Comparison of ENCODE assay signal across 25 mouse cellular contexts in genomic region chr12:21353681-21354080, GRCm38 (mm10). TPM values are rescaled to one million over a fixed set of nuclear protein-coding genes. Genes with fewer than 3 reads are reported as not detected.
A peak's percentile ranks its signal among the peaks of the same experiment; 100 is the strongest.
DNase-seq lines count a peak whose midpoint lies in the region; ATAC-seq and TF ChIP-seq lines count a peak whose summit lies in the region.
"Had no signal": no experiment of that assay in that cellular context is flagged by ENCODE, and none has a peak within 500 bp of the region (broad histone marks: within the 10 kb centered on the region; RNA-seq: fewer than 3 reads in every experiment).

No protein-coding gene starts in this region.

- H3K4me3 ChIP-seq in lung, postnatal 0 days (ENCODE audit: low read depth, low read length), result no peak overlapping the region
- no peak overlapping the region for H3K4me3 ChIP-seq in forebrain, embryonic 15.5 days
- H3K4me3 ChIP-seq: embryonic facial prominence, embryonic 10.5 days; embryonic facial prominence, embryonic 12.5 days; forebrain, embryonic 13.5 days had no signal

- H3K36me3 ChIP-seq in lung, postnatal 0 days (ENCODE audit: insufficient read depth, low read length), result peaks cover 10% of the 10 kb centered on the region
- peaks cover 24% of the 10 kb centered on the region for H3K36me3 ChIP-seq in forebrain, embryonic 15.5 days

- no peaks in the 10 kb centered on the region for H3K4me1 ChIP-seq in lung, postnatal 0 days (ENCODE audit: insufficient read depth, low read depth, low read length)
- no peaks in the 10 kb centered on the region for H3K4me1 ChIP-seq in forebrain, embryonic 15.5 days
- H3K4me1 ChIP-seq: embryonic facial prominence, embryonic 10.5 days; embryonic facial prominence, embryonic 12.5 days; forebrain, embryonic 13.5 days had no signal

- no peak overlapping the region for H3K27ac ChIP-seq in lung, postnatal 0 days (ENCODE audit: low read length)
- H3K27ac ChIP-seq in forebrain, embryonic 15.5 days (replicated peaks), result no peak overlapping the region
- H3K27ac ChIP-seq: embryonic facial prominence, embryonic 10.5 days; embryonic facial prominence, embryonic 12.5 days; forebrain, embryonic 13.5 days had no signal

- H3K4me2 ChIP-seq in lung, postnatal 0 days (replicated peaks; ENCODE audit: low read depth, low read length), result no peak overlapping the region
- no peak overlapping the region for H3K4me2 ChIP-seq in forebrain, embryonic 15.5 days (replicated peaks)
- H3K4me2 ChIP-seq: embryonic facial prominence, embryonic 12.5 days; forebrain, embryonic 13.5 days had no signal

- intact Hi-C loops in heart, postnatal 25 days (cut with DNase I), result no loop called here

- H3K9ac ChIP-seq in lung, postnatal 0 days (replicated peaks; ENCODE audit: low read depth), result no peak overlapping the region
- H3K9ac ChIP-seq in forebrain, embryonic 15.5 days (replicated peaks), result no peak overlapping the region
- H3K9ac ChIP-seq: embryonic facial prominence, embryonic 12.5 days; forebrain, embryonic 13.5 days had no signal

- no peak for ATAC-seq in lung, postnatal 0 days
- no peak for ATAC-seq in forebrain, embryonic 15.5 days (replicated peaks)
- ATAC-seq: activated CD4-positive, CD25-positive, alpha-beta regulatory T cell, adult 4 months; CD4-positive, CD25-positive, alpha-beta regulatory T cell, adult 4 months; forebrain, embryonic 13.5 days; Patski had no signal

- TF ChIP-seq CTCF in lung, postnatal 0 days (IDR thresholded peaks at IDR 0.05), result no peak

- no peaks in the 10 kb centered on the region for H3K9me3 ChIP-seq in lung, postnatal 0 days (ENCODE audit: low read length)
- no peaks in the 10 kb centered on the region for H3K9me3 ChIP-seq in forebrain, embryonic 15.5 days
- H3K9me3 ChIP-seq: embryonic facial prominence, embryonic 12.5 days; forebrain, embryonic 13.5 days; G1E had no signal

- TF ChIP-seq EP300 in lung, postnatal 0 days (IDR thresholded peaks at IDR 0.05), result no peak

- 56% methylated on average over 8 of the region's 8 CpGs for WGBS in lung, postnatal 0 days
- 98% methylated on average over 8 of the region's 8 CpGs for WGBS in forebrain, embryonic 15.5 days

- peak; percentile 27 for DNase-seq in heart, adult 11 months
- no peak for DNase-seq in heart, postnatal 25 days (ENCODE audit: low spot score)
- peak; percentile 47 for DNase-seq in lung, postnatal 0 days (ENCODE audit: low spot score)
- DNase-seq in lung, postnatal 14 days, result peak; percentile 37
- peak; percentile 63 for DNase-seq in lung, postnatal 36 days
- DNase-seq in gastrocnemius, postnatal 4 days (ENCODE audit: low spot score in 2 of 2), result no peak
- DNase-seq in layer of hippocampus, postnatal 36 days, result no peak
- DNase-seq: adrenal gland, adult 8-10 months; adrenal gland, postnatal 14 days; adrenal gland, postnatal 36 days; B cell, adult 2 months; cerebellum, adult 11-12 months; cerebellum, adult 2 months; cerebellum, adult 9-10 months; cerebellum, postnatal 10 days; cerebellum, postnatal 25 days had no signal

- H3K27me3 ChIP-seq in lung, postnatal 0 days (replicated peaks; ENCODE audit: insufficient read depth, low read length), result no peaks in the 10 kb centered on the region
- no peaks in the 10 kb centered on the region for H3K27me3 ChIP-seq in forebrain, embryonic 15.5 days
- H3K27me3 ChIP-seq: CH12.LX; embryonic facial prominence, embryonic 12.5 days; forebrain, embryonic 13.5 days; Patski had no signal

RNA-seq across cellular contexts. Expression of gene Adam17, which starts 19.8 kb away (rescaled TPM):
- total RNA-seq in heart, postnatal 25 days (2021), result 10 to 100 TPM; 48.9 to 58.5 TPM
- polyA plus RNA-seq in lung, postnatal 0 days (2015; fragmentation: Nextera tagmentation; extraction: Ambion mirVana), result 34.4 and 38.7 TPM in 2 replicates
- total RNA-seq in gastrocnemius, postnatal 4 days (2021), result 10 to 100 TPM; 38.3 to 40.5 TPM
- polyA plus RNA-seq in forebrain, embryonic 15.5 days (2015; fragmentation: Nextera tagmentation; extraction: Ambion mirVana), result 19.4 and 20.0 TPM in 2 replicates
- total RNA-seq in layer of hippocampus, postnatal 36 days (2021), result 10 to 100 TPM; 16.4 to 20.5 TPM

RNA-seq across cellular contexts. Expression of gene Iah1, which starts 37.5 kb away (rescaled TPM):
- total RNA-seq in heart, postnatal 25 days (2021), result 10 to 100 TPM; 12.6 to 15.7 TPM
- 111 and 112 TPM in 2 replicates for polyA plus RNA-seq in lung, postnatal 0 days (2015; fragmentation: Nextera tagmentation; extraction: Ambion mirVana)
- 10 to 100 TPM; 14.6 to 17.2 TPM for total RNA-seq in gastrocnemius, postnatal 4 days (2021)
- 44.3 and 51.1 TPM in 2 replicates for polyA plus RNA-seq in forebrain, embryonic 15.5 days (2015; fragmentation: Nextera tagmentation; extraction: Ambion mirVana)
- total RNA-seq in layer of hippocampus, postnatal 36 days (2021), result 10 to 100 TPM; 14.5 to 15.3 TPM

Comparison
In these comparisons a context has a peak if more than half of its experiments do, and no peak if none do; other contexts are left out.
1. DNase-seq: peak in heart, adult 11 months (single experiment), lung, postnatal 0 days (single experiment), lung, postnatal 14 days (single experiment) and lung, postnatal 36 days (single experiment); none in heart, postnatal 25 days (single experiment), gastrocnemius, postnatal 4 days (0 of 2) and layer of hippocampus, postnatal 36 days (0 of 2).